Mouse (Mus musculus): ENCODE data around the gene Srsf1. TPM values are rescaled to one million over a fixed set of nuclear protein-coding genes. Genes with fewer than 3 reads are reported as not detected.

Srsf1 gene
- polyA plus RNA-seq, 1 experiment = 350 TPM

GRCm38 (mm10) chr11:88054589-88054988, 7.4 kb downstream of the Srsf1 start:
- TF ChIP-seq CTCF (IDR thresholded peaks at IDR 0.05; ENCODE audit: borderline replicate concordance, insufficient read depth, low read depth, low read length) (peak; percentile 39; the same call in 1 of the 2 replicates), POLR2A (IDR thresholded peaks at IDR 0.05; ENCODE audit: borderline replicate concordance, insufficient read depth, low read length) (no peak)
- H3K4me1 ChIP-seq (ENCODE audit: control insufficient read depth, insufficient read depth, low read length) = no peaks in the 10 kb centered on the region; the same call in 1 of the 2 replicates
- H3K27ac ChIP-seq (ENCODE audit: insufficient read depth, low read length) = no peak overlapping the region
- DNase-seq = peak; percentile 36 to 39
- no peak overlapping the region for H3K4me3 ChIP-seq (replicated peaks; ENCODE audit: insufficient read depth, low read depth, low read length)
- WGBS = 60% methylated on average over 1 of the region's 1 CpGs
- no peaks in the 10 kb centered on the region for H3K27me3 ChIP-seq (ENCODE audit: control insufficient read depth, insufficient read depth, low read length)

GRCm38 (mm10) chr11:88055777-88056176, 8.6 kb downstream of the Srsf1 start:
- TF ChIP-seq POLR2A (IDR thresholded peaks at IDR 0.05; ENCODE audit: borderline replicate concordance, insufficient read depth, low read length) (no peak), CTCF (IDR thresholded peaks at IDR 0.05; ENCODE audit: borderline replicate concordance, insufficient read depth, low read depth, low read length) (no peak)
- Histone ChIP-seq H3K27me3 (ENCODE audit: control insufficient read depth, insufficient read depth, low read length) (no peaks in the 10 kb centered on the region), H3K4me3 (replicated peaks; ENCODE audit: insufficient read depth, low read depth, low read length) (no peak overlapping the region), H3K27ac (ENCODE audit: insufficient read depth, low read length) (no peak overlapping the region), H3K4me1 (ENCODE audit: control insufficient read depth, insufficient read depth, low read length) (no peaks in the 10 kb centered on the region)
- DNase-seq = no peak
- 78% methylated on average over 2 of the region's 2 CpGs for WGBS

GRCm38 (mm10) chr11:88057788-88058187, 10.6 kb downstream of the Srsf1 start:
- TF ChIP-seq CTCF (IDR thresholded peaks at IDR 0.05; ENCODE audit: borderline replicate concordance, insufficient read depth, low read depth, low read length) (no peak), POLR2A (IDR thresholded peaks at IDR 0.05; ENCODE audit: borderline replicate concordance, insufficient read depth, low read length) (no peak)
- Histone ChIP-seq H3K27ac (ENCODE audit: insufficient read depth, low read length) (no peak overlapping the region), H3K27me3 (ENCODE audit: control insufficient read depth, insufficient read depth, low read length) (no peaks in the 10 kb centered on the region), H3K4me1 (ENCODE audit: control insufficient read depth, insufficient read depth, low read length) (no peaks in the 10 kb centered on the region), H3K4me3 (replicated peaks; ENCODE audit: insufficient read depth, low read depth, low read length) (no peak overlapping the region)
- DNase-seq = no peak
- 75% methylated on average over 2 of the region's 2 CpGs for WGBS

- peak; percentile 76 for TF ChIP-seq CTCF (IDR thresholded peaks at IDR 0.05; ENCODE audit: borderline replicate concordance, insufficient read depth, low read depth, low read length)
- no peak for TF ChIP-seq POLR2A (IDR thresholded peaks at IDR 0.05; ENCODE audit: borderline replicate concordance, insufficient read depth, low read length)
- Histone ChIP-seq H3K27me3 (ENCODE audit: control insufficient read depth, insufficient read depth, low read length) (no peaks in the 10 kb centered on the region), H3K4me1 (ENCODE audit: control insufficient read depth, insufficient read depth, low read length) (no peaks in the 10 kb centered on the region), H3K4me3 (replicated peaks; ENCODE audit: insufficient read depth, low read depth, low read length) (no peak overlapping the region), H3K27ac (ENCODE audit: insufficient read depth, low read length) (no peak overlapping the region)
- 34% methylated on average over 2 of the region's 2 CpGs for WGBS
- DNase-seq = peak; percentile 39 to 66
Observed at GRCm38 (mm10) chr11:88059141-88059540, 12.0 kb downstream of the Srsf1 start.

- Histone ChIP-seq H3K27me3 (ENCODE audit: control insufficient read depth, insufficient read depth, low read length) (no peaks in the 10 kb centered on the region), H3K4me1 (ENCODE audit: control insufficient read depth, insufficient read depth, low read length) (no peaks in the 10 kb centered on the region), H3K4me3 (replicated peaks; ENCODE audit: insufficient read depth, low read depth, low read length) (no peak overlapping the region), H3K27ac (ENCODE audit: insufficient read depth, low read length) (no peak overlapping the region)
- no peak for DNase-seq
- TF ChIP-seq CTCF (IDR thresholded peaks at IDR 0.05; ENCODE audit: borderline replicate concordance, insufficient read depth, low read depth, low read length) (peak; percentile 13; the same call in 1 of the 2 replicates), POLR2A (IDR thresholded peaks at IDR 0.05; ENCODE audit: borderline replicate concordance, insufficient read depth, low read length) (no peak)
- 61% methylated on average over 2 of the region's 2 CpGs for WGBS
Observed at GRCm38 (mm10) chr11:88061892-88062625, 14.9 kb downstream of the Srsf1 start.

GRCm38 (mm10) chr11:88065732-88066131, 18.6 kb downstream of the Srsf1 start:
- no peaks in the 10 kb centered on the region for H3K27me3 ChIP-seq (ENCODE audit: control insufficient read depth, insufficient read depth, low read length)
- H3K4me3 ChIP-seq (replicated peaks; ENCODE audit: insufficient read depth, low read depth, low read length) = no peak overlapping the region
- DNase-seq = no peak
- H3K4me1 ChIP-seq (ENCODE audit: control insufficient read depth, insufficient read depth, low read length) = no peaks in the 10 kb centered on the region
- no peak overlapping the region for H3K27ac ChIP-seq (ENCODE audit: insufficient read depth, low read length)
- TF ChIP-seq CTCF (IDR thresholded peaks at IDR 0.05; ENCODE audit: borderline replicate concordance, insufficient read depth, low read depth, low read length) (no peak), POLR2A (IDR thresholded peaks at IDR 0.05; ENCODE audit: borderline replicate concordance, insufficient read depth, low read length) (no peak)

- H3K27ac ChIP-seq (ENCODE audit: insufficient read depth, low read length) = peak overlapping the region; percentile 100
- H3K27me3 ChIP-seq (ENCODE audit: control insufficient read depth, insufficient read depth, low read length) = no peaks in the 10 kb centered on the region
- TF ChIP-seq CTCF (IDR thresholded peaks at IDR 0.05; ENCODE audit: borderline replicate concordance, insufficient read depth, low read depth, low read length) (no peak), POLR2A (IDR thresholded peaks at IDR 0.05; ENCODE audit: borderline replicate concordance, insufficient read depth, low read length) (no peak)
- peaks cover 4% of the 10 kb centered on the region; the same call in 1 of the 2 replicates for H3K4me1 ChIP-seq (ENCODE audit: control insufficient read depth, insufficient read depth, low read length)
- H3K4me3 ChIP-seq (replicated peaks; ENCODE audit: insufficient read depth, low read depth, low read length) = peak overlapping the region; percentile 100
- WGBS = under 1% methylated on average over 8 of the region's 8 CpGs
- peak in 1 of 2 experiments; percentile 36 for DNase-seq
Observed at GRCm38 (mm10) chr11:88067191-88067585, 20.0 kb downstream of the Srsf1 start.

All from cerebellum, adult 2 months (tissue).